26 mouse cellular contexts compared by ENCODE assay signal in genomic region chr9:49143841-49144240, GRCm38 (mm10).
"Had no signal": no experiment of that assay in that cellular context is flagged by ENCODE, and none has a peak within 500 bp of the region (broad histone marks: within the 10 kb centered on the region; RNA-seq: fewer than 3 reads in every experiment).

No protein-coding gene starts in this region.

- H3K9me3 ChIP-seq: embryonic facial prominence, embryonic 12.5 days; embryonic facial prominence, embryonic 13.5 days; embryonic facial prominence, embryonic 15.5 days; forebrain, embryonic 10.5 days; forebrain, embryonic 12.5 days; forebrain, embryonic 13.5 days; forebrain, embryonic 15.5 days had no signal

- DNase-seq: cerebellum, adult 2 months; cerebellum, adult 8-10 months; cerebellum, adult 9-10 months; cerebellum, adult 9-11 months; cerebellum, postnatal 10 days; cerebellum, postnatal 25 days; cerebellum, postnatal 36 days; embryo, embryonic 11 days; forebrain, postnatal 0 days; gastrocnemius, adult 2 months; gastrocnemius, postnatal 10 days; gastrocnemius, postnatal 14 days; gastrocnemius, postnatal 25 days; gastrocnemius, postnatal 36 days; heart, adult 18-20 months; heart, adult 2 months had no signal

- H3K4me3 ChIP-seq: embryonic facial prominence, embryonic 12.5 days; embryonic facial prominence, embryonic 13.5 days; embryonic facial prominence, embryonic 15.5 days; erythroblast, embryonic 14.5 days; forebrain, embryonic 10.5 days; forebrain, embryonic 12.5 days; forebrain, embryonic 13.5 days; forebrain, embryonic 15.5 days; gastrocnemius, adult 2 months; heart, adult 2 months had no signal

- H3K36me3 ChIP-seq: embryonic facial prominence, embryonic 12.5 days; embryonic facial prominence, embryonic 13.5 days; embryonic facial prominence, embryonic 15.5 days; forebrain, embryonic 10.5 days; forebrain, embryonic 12.5 days; forebrain, embryonic 15.5 days had no signal

- H3K27me3 ChIP-seq: embryonic facial prominence, embryonic 12.5 days; embryonic facial prominence, embryonic 13.5 days; embryonic facial prominence, embryonic 15.5 days; forebrain, embryonic 12.5 days; forebrain, embryonic 15.5 days had no signal

- H3K4me1 ChIP-seq: embryonic facial prominence, embryonic 12.5 days; embryonic facial prominence, embryonic 13.5 days; embryonic facial prominence, embryonic 15.5 days; forebrain, embryonic 10.5 days; forebrain, embryonic 12.5 days had no signal

- H3K9ac ChIP-seq: embryonic facial prominence, embryonic 12.5 days; embryonic facial prominence, embryonic 13.5 days; embryonic facial prominence, embryonic 15.5 days; forebrain, embryonic 12.5 days; forebrain, embryonic 13.5 days; forebrain, embryonic 15.5 days; forebrain, postnatal 0 days had no signal

- H3K4me2 ChIP-seq: embryonic facial prominence, embryonic 12.5 days; embryonic facial prominence, embryonic 13.5 days; embryonic facial prominence, embryonic 15.5 days; forebrain, embryonic 12.5 days; forebrain, embryonic 13.5 days; forebrain, embryonic 15.5 days had no signal

- H3K27ac ChIP-seq: embryonic facial prominence, embryonic 12.5 days; embryonic facial prominence, embryonic 13.5 days; embryonic facial prominence, embryonic 15.5 days; forebrain, embryonic 10.5 days; forebrain, embryonic 12.5 days; forebrain, embryonic 13.5 days; forebrain, embryonic 15.5 days; gastrocnemius, adult 2 months; heart, adult 2 months had no signal

- ATAC-seq: forebrain, embryonic 13.5 days; forebrain, embryonic 14.5 days; forebrain, embryonic 15.5 days; forebrain, embryonic 16.5 days; forebrain, postnatal 0 days had no signal
